Mouse (Mus musculus) neural tube, embryonic 14.5 days (tissue): ENCODE measurements around the gene 4933415A04Rik. TPM values are rescaled to one million over a fixed set of nuclear protein-coding genes. Genes with fewer than 3 reads are reported as not detected.

Source experiments
- ATAC-seq: fragments of 200-750 bp; cut with Nextera tagmentation; 2 replicates; pipeline ENCODE4 v1.8.0; 2017; ENCODE audit warnings: low read depth, mild to moderate bottlenecking, moderate TSS enrichment, moderate library complexity
- H3K27ac ChIP-seq: fragments of 300-500 bp; sonication (generic); 2 replicates; pipeline ENCODE4 v1.5.1; 2014; ENCODE audit warnings: low read depth, mild to moderate bottlenecking, control low read depth, low read length, moderate library complexity, mixed read lengths
- H3K27me3 ChIP-seq: fragments of 300-500 bp; sonication (generic); 2 replicates; pipeline ENCODE4 v1.6.1; 2014; ENCODE audit warnings: low read length; ENCODE audit not compliant: control insufficient read depth, insufficient read depth
- H3K36me3 ChIP-seq: fragments of 300-500 bp; sonication (generic); 2 replicates; pipeline ENCODE4 v1.6.1; 2014; ENCODE audit warnings: low read length, mixed read lengths; ENCODE audit not compliant: control insufficient read depth, insufficient read depth
- H3K4me1 ChIP-seq: fragments of 300-500 bp; sonication (generic); 2 replicates; pipeline ENCODE4 v1.6.1; 2014; ENCODE audit warnings: low read length; ENCODE audit not compliant: control insufficient read depth, insufficient read depth
- H3K4me2 ChIP-seq: fragments of 300-500 bp; sonication (generic); 2 replicates; pipeline ENCODE4 v1.6.1; 2014; ENCODE audit warnings: mild to moderate bottlenecking, low read depth, low read length, control low read depth
- H3K4me3 ChIP-seq: fragments of 300-500 bp; sonication (generic); 2 replicates; pipeline ENCODE4 v1.5.1; 2014; ENCODE audit warnings: low read depth, low read length, control low read depth, mixed read lengths
- H3K9ac ChIP-seq: fragments of 300-500 bp; sonication (generic); replicated peaks from 2 replicates; pipeline ENCODE4 v1.6.1; 2014; ENCODE audit warnings: low read depth, mild to moderate bottlenecking, control low read depth, low read length, mixed read lengths
- H3K9me3 ChIP-seq: fragments of 300-500 bp; sonication (generic); 2 replicates; pipeline ENCODE4 v1.6.1; 2016; ENCODE audit warnings: low read length; ENCODE audit not compliant: control insufficient read depth
- WGBS: fragments of 180-500 bp; shearing (Covaris S2); extraction: QIAGEN DNeasy Blood & Tissue Kit; methylation state at CpG from one replicate; pipeline ENCODE4 v1.1.7; 2014; 5-methylcytosine and 5-hydroxymethylcytosine counted together
- polyA plus RNA-seq: library from polyadenylated mRNA; unstranded; fragments of >200 nt; fragmentation: Nextera tagmentation; extraction: Ambion mirVana; gene quantifications from 2 replicates; pipeline ENCODE4 v1.2.1, GENCODE M21; 2014

4933415A04Rik gene
- polyA plus RNA-seq, 1 experiment from 2014 or later, result 3.8 TPM

DNA sequence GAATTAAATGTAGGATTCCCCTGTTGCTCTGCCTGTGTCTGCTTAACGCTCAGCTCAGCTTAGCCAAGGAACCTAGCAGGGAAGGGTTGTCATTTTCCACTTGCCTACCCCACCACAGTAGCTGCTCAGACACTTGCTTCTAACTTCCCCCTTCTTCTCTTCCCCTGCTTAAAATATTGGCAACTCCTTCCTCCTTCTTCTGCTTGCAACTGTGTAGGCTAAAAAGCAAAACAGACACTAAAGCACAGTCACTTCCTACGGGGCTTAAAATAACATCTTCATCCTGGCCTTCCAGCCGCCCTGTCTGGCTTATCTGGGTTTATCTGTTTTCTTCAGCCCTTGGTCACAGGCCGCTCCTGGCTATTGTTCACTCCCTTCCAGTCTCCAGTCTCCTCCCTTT, 45.7 kb downstream of the 4933415A04Rik start:
- no peaks in the 10 kb centered on the region for H3K27me3 ChIP-seq
- no peak overlapping the region for H3K4me3 ChIP-seq
- 69% methylated on average over 4 of the region's 4 CpGs for WGBS
- no peaks in the 10 kb centered on the region for H3K9me3 ChIP-seq
- no peak for ATAC-seq
- H3K27ac ChIP-seq, result peak overlapping the region; percentile 7; the same call in 1 of the 2 replicates
- no peak overlapping the region for H3K4me2 ChIP-seq
- no peaks in the 10 kb centered on the region for H3K36me3 ChIP-seq
- no peak overlapping the region for H3K9ac ChIP-seq
- H3K4me1 ChIP-seq, result peaks cover 9% of the 10 kb centered on the region; the same call in 1 of the 2 replicates

GRCm38 (mm10) chr11:43633165-43633564, 46.3 kb downstream of the 4933415A04Rik start:
- H3K4me3 ChIP-seq, result no peak overlapping the region
- no peaks in the 10 kb centered on the region for H3K27me3 ChIP-seq
- no peak overlapping the region for H3K4me2 ChIP-seq
- H3K9ac ChIP-seq, result no peak overlapping the region
- ATAC-seq, result peak; percentile 22; the same call in 1 of the 2 replicates
- 82% methylated on average over 6 of the region's 6 CpGs for WGBS
- peaks cover 9% of the 10 kb centered on the region; the same call in 1 of the 2 replicates for H3K4me1 ChIP-seq
- H3K9me3 ChIP-seq, result no peaks in the 10 kb centered on the region
- H3K36me3 ChIP-seq, result no peaks in the 10 kb centered on the region
- H3K27ac ChIP-seq, result 0 out of 2 replicates have a peak overlapping the region, but pooled peaks have one; percentile 44

DNA sequence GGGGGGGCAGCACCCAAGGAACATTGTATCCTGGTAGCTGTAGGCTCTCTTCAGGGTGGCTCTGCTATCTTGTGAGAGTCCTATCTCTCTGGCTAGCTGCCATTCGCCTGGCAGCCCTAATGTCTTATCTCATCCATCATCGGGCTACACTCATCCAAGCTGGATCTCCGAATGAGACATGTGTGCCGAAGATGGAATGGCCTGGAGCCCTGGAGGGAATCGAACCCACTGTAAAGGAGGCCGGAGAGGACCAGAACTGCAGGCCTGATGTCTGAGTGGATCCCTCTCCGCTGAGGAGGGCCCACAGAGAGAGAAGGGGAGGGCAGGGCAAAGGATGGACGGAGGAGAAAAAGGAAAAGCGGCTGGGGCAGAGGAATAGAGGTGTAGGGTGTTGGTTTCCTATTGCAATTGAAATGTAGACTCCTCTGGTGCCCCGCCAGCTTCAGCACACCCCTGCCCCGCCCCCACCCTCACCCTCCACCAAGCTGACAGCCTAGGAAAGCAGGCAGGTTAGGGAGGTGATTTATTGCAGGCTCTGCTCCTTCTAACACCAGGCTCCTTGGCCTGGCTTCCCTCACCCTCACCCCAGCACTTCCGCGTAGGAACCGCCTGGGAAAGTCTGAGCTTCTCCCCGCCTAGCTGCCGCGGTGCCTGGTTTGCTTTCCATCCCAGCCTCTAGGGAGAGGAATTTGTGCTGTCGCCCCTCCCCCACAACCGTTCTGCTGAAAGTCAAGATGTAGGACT, 47.0 kb downstream of the 4933415A04Rik start:
- peak; percentile 69; the same call in 1 of the 2 replicates for ATAC-seq
- H3K27ac ChIP-seq, result peak overlapping the region; percentile 44; the same call in 1 of the 2 replicates
- H3K36me3 ChIP-seq, result no peaks in the 10 kb centered on the region
- 16% methylated on average over 18 of the region's 19 CpGs for WGBS
- H3K27me3 ChIP-seq, result no peaks in the 10 kb centered on the region
- H3K9ac ChIP-seq, result no peak overlapping the region
- no peak overlapping the region for H3K4me3 ChIP-seq
- peak overlapping the region; percentile 30; the same call in 1 of the 2 replicates for H3K4me2 ChIP-seq
- no peaks in the 10 kb centered on the region for H3K9me3 ChIP-seq
- peaks cover 9% of the 10 kb centered on the region; the same call in 1 of the 2 replicates for H3K4me1 ChIP-seq

- no peak for ATAC-seq
- 74% methylated on average over 4 of the region's 4 CpGs for WGBS
- H3K4me2 ChIP-seq, result no peak overlapping the region
- no peaks in the 10 kb centered on the region for H3K27me3 ChIP-seq
- no peak overlapping the region for H3K27ac ChIP-seq
- H3K4me3 ChIP-seq, result no peak overlapping the region
- H3K9ac ChIP-seq, result no peak overlapping the region
- peaks cover 9% of the 10 kb centered on the region; the same call in 1 of the 2 replicates for H3K4me1 ChIP-seq
- no peaks in the 10 kb centered on the region for H3K9me3 ChIP-seq
- no peaks in the 10 kb centered on the region for H3K36me3 ChIP-seq
Measured at GRCm38 (mm10) chr11:43636761-43637160, 49.9 kb downstream of the 4933415A04Rik start.

GRCm38 (mm10) chr11:43638486-43638885, 51.6 kb downstream of the 4933415A04Rik start:
- peaks cover 9% of the 10 kb centered on the region; the same call in 1 of the 2 replicates for H3K4me1 ChIP-seq
- H3K9me3 ChIP-seq, result no peaks in the 10 kb centered on the region
- WGBS, result 94% methylated on average over 3 of the region's 3 CpGs
- H3K4me2 ChIP-seq, result no peak overlapping the region
- no peak for ATAC-seq
- no peak overlapping the region for H3K27ac ChIP-seq
- no peak overlapping the region for H3K4me3 ChIP-seq
- H3K36me3 ChIP-seq, result no peaks in the 10 kb centered on the region
- H3K9ac ChIP-seq, result no peak overlapping the region
- H3K27me3 ChIP-seq, result no peaks in the 10 kb centered on the region

Other genes with a start within 250 kb of the 4933415A04Rik start
- gene Pttg1, start 160.8 kb upstream of the 4933415A04Rik start, polyA plus RNA-seq, result 36.1 and 40.3 TPM in 2 replicates
- gene Slu7, start 153.3 kb upstream of the 4933415A04Rik start, polyA plus RNA-seq, result 64.2 and 65.2 TPM in 2 replicates
- gene C1qtnf2, start 112.8 kb upstream of the 4933415A04Rik start, polyA plus RNA-seq, result 3.6 and 13.2 TPM in 2 replicates
- 9.5 and 14.5 TPM in 2 replicates for gene Ccnjl, start 58.3 kb upstream of the 4933415A04Rik start, polyA plus RNA-seq
- not detected in 2 replicates for gene Fabp6, start 14.5 kb downstream of the 4933415A04Rik start, polyA plus RNA-seq
- 41.7 and 45.2 TPM in 2 replicates for gene Pwwp2a, start 95.0 kb downstream of the 4933415A04Rik start, polyA plus RNA-seq
- 78.6 and 81.5 TPM in 2 replicates for gene Ttc1, start 161.0 kb downstream of the 4933415A04Rik start, polyA plus RNA-seq